Mouse (Mus musculus) liver, embryonic 11.5 days (tissue): ENCODE measurements around the gene Kmo. TPM values are rescaled to one million over a fixed set of nuclear protein-coding genes. Genes with fewer than 3 reads are reported as not detected.

Source experiments
- ATAC-seq: fragments of 200-750 bp; cut with Nextera tagmentation; replicated peaks from 2 replicates; pipeline ENCODE4 v1.8.0; 2017; ENCODE audit warnings: moderate number of reproducible peaks, mild to moderate bottlenecking, moderate TSS enrichment, moderate library complexity; ENCODE audit not compliant: low FRiP score
- DNase-seq: peaks from one replicate; pipeline ENCODE4 v3.0.0-alpha.2; 2017; ENCODE audit warnings: low spot score
- H3K27ac ChIP-seq: fragments of 300-500 bp; sonication (generic); 2 replicates; pipeline ENCODE4 v1.5.1; 2014; ENCODE audit warnings: mild to moderate bottlenecking, low read depth, low read length, control low read depth
- H3K27me3 ChIP-seq: fragments of 300-500 bp; sonication (generic); replicated peaks from 2 replicates; pipeline ENCODE4 v1.6.1; 2014; ENCODE audit warnings: low read length, mixed read lengths; ENCODE audit not compliant: control insufficient read depth, insufficient read depth
- H3K36me3 ChIP-seq: fragments of 300-500 bp; sonication (generic); 2 replicates; pipeline ENCODE4 v1.6.1; 2014; ENCODE audit warnings: mild to moderate bottlenecking, low read length, moderate library complexity, mixed read lengths; ENCODE audit not compliant: control insufficient read depth, insufficient read depth
- H3K4me1 ChIP-seq: fragments of 300-500 bp; sonication (generic); replicated peaks from 2 replicates; pipeline ENCODE4 v1.6.1; 2014; ENCODE audit warnings: low read length, mixed read lengths; ENCODE audit not compliant: control insufficient read depth, insufficient read depth
- H3K4me2 ChIP-seq: fragments of 300-500 bp; sonication (generic); 2 replicates; pipeline ENCODE4 v1.6.1; 2014; ENCODE audit warnings: mild to moderate bottlenecking, control low read depth, moderate library complexity
- H3K4me3 ChIP-seq: fragments of 300-500 bp; sonication (generic); 2 replicates; pipeline ENCODE4 v1.5.1; 2014; ENCODE audit warnings: low read depth, low read length, control low read depth
- H3K9ac ChIP-seq: fragments of 300-500 bp; sonication (generic); 2 replicates; pipeline ENCODE4 v1.6.1; 2014; ENCODE audit warnings: low read depth, low read length, control low read depth
- H3K9me3 ChIP-seq: fragments of 300-500 bp; sonication (generic); 2 replicates; pipeline ENCODE4 v1.6.1; 2016; ENCODE audit warnings: low read length, inconsistent platforms, mixed read lengths; ENCODE audit not compliant: control insufficient read depth
- WGBS: fragments of 180-500 bp; shearing (Covaris S2); extraction: QIAGEN DNeasy Blood & Tissue Kit; methylation state at CpG from one replicate; pipeline ENCODE4 v1.1.7; 2014; 5-methylcytosine and 5-hydroxymethylcytosine counted together
- polyA plus RNA-seq: library from polyadenylated mRNA; unstranded; fragments of >200 nt; fragmentation: Nextera tagmentation; extraction: Ambion mirVana; gene quantifications from 2 replicates; pipeline ENCODE4 v1.2.1, GENCODE M21; 2014

The Kmo gene
- polyA plus RNA-seq, 1 experiment from 2014 or later: 1.9 TPM

GRCm38 (mm10) chr1:175602231-175602630 lies 17.9 kb upstream of the Kmo start:
- Histone ChIP-seq H3K27ac (no peak overlapping the region), H3K4me2 (no peak overlapping the region), H3K36me3 (peaks cover 12% of the 10 kb centered on the region; the same call in 1 of the 2 replicates), H3K27me3 (no peaks in the 10 kb centered on the region), H3K4me3 (no peak overlapping the region), H3K4me1 (no peaks in the 10 kb centered on the region), H3K9ac (no peak overlapping the region), H3K9me3 (no peaks in the 10 kb centered on the region)
- peak; percentile 35; the same call in 1 of the 2 replicates for ATAC-seq
- DNase-seq: no peak
- WGBS: 86% methylated on average over 11 of the region's 11 CpGs

GRCm38 (mm10) chr1:175603390-175603789 lies 16.8 kb upstream of the Kmo start:
- H3K36me3 ChIP-seq: peaks cover 16% of the 10 kb centered on the region; the same call in 1 of the 2 replicates
- WGBS: 77% methylated on average over 6 of the region's 6 CpGs

GRCm38 (mm10) chr1:175607308-175607707 lies 12.9 kb upstream of the Kmo start:
- Histone ChIP-seq H3K9me3 (no peaks in the 10 kb centered on the region), H3K9ac (no peak overlapping the region), H3K27ac (no peak overlapping the region), H3K4me3 (no peak overlapping the region), H3K27me3 (no peaks in the 10 kb centered on the region), H3K4me2 (no peak overlapping the region), H3K4me1 (no peaks in the 10 kb centered on the region), H3K36me3 (peaks cover 31% of the 10 kb centered on the region; the same call in 1 of the 2 replicates)
- DNase-seq (no peak), ATAC-seq (peak; percentile 21; the same call in 1 of the 2 replicates)
- WGBS: 77% methylated on average over 6 of the region's 6 CpGs

More at GRCm38 (mm10) chr1:175603390-175603789, 16.8 kb upstream of the Kmo start:
- Histone ChIP-seq H3K4me3 (no peak overlapping the region), H3K9me3 (no peaks in the 10 kb centered on the region), H3K27ac (no peak overlapping the region), H3K4me2 (no peak overlapping the region), H3K4me1 (no peaks in the 10 kb centered on the region), H3K9ac (no peak overlapping the region), H3K27me3 (no peaks in the 10 kb centered on the region)
- ATAC-seq (no peak), DNase-seq (no peak)

GRCm38 (mm10) chr1:175607838-175608585 lies 12.2 kb upstream of the Kmo start:
- H3K4me2 ChIP-seq: no peak overlapping the region
- 80% methylated on average over 18 of the region's 18 CpGs for WGBS
- ATAC-seq (peak; percentile 74), DNase-seq (no peak)
- no peaks in the 10 kb centered on the region for H3K9me3 ChIP-seq
- H3K36me3 ChIP-seq: peaks cover 35% of the 10 kb centered on the region; the same call in 1 of the 2 replicates
- H3K27me3 ChIP-seq: no peaks in the 10 kb centered on the region
- H3K27ac ChIP-seq: no peak overlapping the region
- no peak overlapping the region for H3K4me3 ChIP-seq
- no peaks in the 10 kb centered on the region for H3K4me1 ChIP-seq
- H3K9ac ChIP-seq: no peak overlapping the region

- 91% methylated on average over 3 of the region's 3 CpGs for WGBS
- peaks cover 37% of the 10 kb centered on the region; the same call in 1 of the 2 replicates for H3K36me3 ChIP-seq
- H3K4me1 ChIP-seq: no peaks in the 10 kb centered on the region
- no peak for DNase-seq
- no peak overlapping the region for H3K9ac ChIP-seq
- ATAC-seq: no peak
- no peak overlapping the region for H3K27ac ChIP-seq
- no peaks in the 10 kb centered on the region for H3K9me3 ChIP-seq
- H3K4me2 ChIP-seq: no peak overlapping the region
- H3K4me3 ChIP-seq: no peak overlapping the region
- no peaks in the 10 kb centered on the region for H3K27me3 ChIP-seq
Measured at GRCm38 (mm10) chr1:175608708-175609107, 11.5 kb upstream of the Kmo start.

GRCm38 (mm10) chr1:175614992-175615391 lies 5.2 kb upstream of the Kmo start:
- Histone ChIP-seq H3K36me3 (peaks cover 47% of the 10 kb centered on the region), H3K9me3 (no peaks in the 10 kb centered on the region), H3K9ac (no peak overlapping the region), H3K27me3 (no peaks in the 10 kb centered on the region), H3K4me2 (no peak overlapping the region), H3K4me1 (no peaks in the 10 kb centered on the region), H3K4me3 (no peak overlapping the region), H3K27ac (no peak overlapping the region)
- no peak for DNase-seq
- no peak for ATAC-seq
- 93% methylated on average over 9 of the region's 9 CpGs for WGBS

- Histone ChIP-seq H3K9ac (no peak overlapping the region), H3K4me3 (no peak overlapping the region), H3K4me1 (peaks cover 7% of the 10 kb centered on the region), H3K27me3 (no peaks in the 10 kb centered on the region), H3K9me3 (no peaks in the 10 kb centered on the region), H3K27ac (no peak overlapping the region), H3K4me2 (no peak overlapping the region), H3K36me3 (peaks cover 6% of the 10 kb centered on the region; the same call in 1 of the 2 replicates)
- no peak for DNase-seq
- ATAC-seq: no peak
- WGBS: 88% methylated on average over 6 of the region's 6 CpGs
Measured at GRCm38 (mm10) chr1:175623656-175624055, 3.5 kb downstream of the Kmo start.

GRCm38 (mm10) chr1:175625257-175625879 lies 5.2 kb downstream of the Kmo start, which contains the start of gene Fh1:
TSS of gene Fh1 (minus strand) at chr1:175625635.
- peak; percentile 86 for DNase-seq
- Histone ChIP-seq H3K4me3 (peak within 1 kb of the TSS; percentile 71), H3K36me3 (no peaks in the 10 kb centered on the region), H3K27me3 (no peaks in the 10 kb centered on the region), H3K27ac (peak within 1 kb of the TSS; percentile 75), H3K4me1 (peaks cover 7% of the 10 kb centered on the region), H3K9ac (peak within 1 kb of the TSS; percentile 84), H3K4me2 (peak within 1 kb of the TSS; percentile 88), H3K9me3 (no peaks in the 10 kb centered on the region)
- ATAC-seq: peak; percentile 99
- WGBS: under 1% methylated on average over 58 of the region's 58 CpGs
